Mouse (Mus musculus) layer of hippocampus, adult 8-10 months (tissue): ENCODE results near the gene Sash3. TPM values are rescaled to one million over a fixed set of nuclear protein-coding genes. Genes with fewer than 3 reads are reported as not detected.
"Not testable (repeated sequence)": the region's sequence is repeated elsewhere in the genome, so short reads cannot be mapped to it uniquely, and the experiment has no call there.

Source experiments
- DNase-seq, 2 experiments: peaks; one replicate each; pipeline ENCODE4 v3.0.0; 2022; ENCODE audit warnings: low spot score in 2 of 2
- total RNA-seq, 4 experiments: library from RNA; stranded (reverse); gene quantifications; 2 replicates each; pipeline ENCODE4 v1.2.4; 2022

Sash3 gene
- total RNA-seq, 4 experiments from 2014 or later, result 1.4 to 4.4 (median 2.6) TPM

DNA sequence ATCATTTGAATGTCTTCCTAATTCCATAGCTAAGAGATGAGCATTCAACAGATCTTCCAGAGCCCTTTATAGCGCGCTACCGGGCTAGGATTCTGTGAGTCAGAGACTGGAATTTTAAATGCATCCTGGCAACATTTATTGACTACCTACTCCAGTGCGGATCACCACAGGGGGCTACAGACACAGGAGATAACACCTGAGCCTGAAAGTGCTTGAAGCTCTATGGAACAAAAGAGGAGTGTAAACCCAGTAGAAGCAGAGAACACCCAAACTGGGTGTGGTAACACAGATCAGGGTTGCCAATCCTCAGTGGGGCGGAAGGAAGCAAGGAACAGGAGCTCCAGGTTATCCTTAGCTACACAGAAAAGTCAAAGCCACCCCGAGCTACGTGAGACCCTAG, 56.2 kb downstream of the Sash3 start:
- DNase-seq, result no peak

DNA sequence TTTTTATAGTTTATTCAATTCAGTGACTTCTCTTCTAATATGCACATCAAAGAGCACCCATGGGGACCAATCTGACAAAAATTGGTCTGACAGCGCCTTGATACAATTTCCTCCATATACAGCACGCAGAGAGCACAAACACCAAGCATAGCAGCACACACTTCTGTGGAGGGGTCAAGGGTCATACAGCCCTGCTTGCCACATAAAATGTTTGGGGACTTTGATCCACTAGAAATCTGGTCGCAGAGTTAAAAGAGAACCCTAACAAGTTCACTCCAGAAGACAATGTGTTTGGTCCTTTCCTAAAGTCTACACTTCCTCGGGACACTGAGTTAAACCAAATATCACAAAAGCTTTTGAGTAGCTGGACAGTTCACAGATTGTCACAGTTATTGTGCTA, 56.8 kb downstream of the Sash3 start:
- DNase-seq, result no peak

DNA sequence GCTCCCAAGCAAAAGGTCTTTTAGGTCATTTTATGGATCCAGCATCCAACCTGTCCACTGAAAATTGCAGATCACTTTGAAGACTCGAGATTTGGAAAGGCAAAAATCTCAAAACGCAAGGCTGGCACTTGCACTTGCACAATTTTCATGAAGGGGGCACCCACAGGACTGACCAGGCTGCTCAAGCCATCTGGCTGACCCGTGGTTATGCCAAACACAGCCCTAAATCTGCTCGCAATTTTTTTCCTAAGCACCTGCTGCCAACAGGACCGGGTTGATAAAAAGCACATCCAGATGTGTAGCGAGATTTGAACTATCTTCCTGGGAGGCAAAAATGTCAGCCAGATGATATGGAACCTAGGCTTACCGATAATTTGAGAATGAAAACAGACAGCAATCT, 57.5 kb downstream of the Sash3 start:
- DNase-seq, result no peak

DNA sequence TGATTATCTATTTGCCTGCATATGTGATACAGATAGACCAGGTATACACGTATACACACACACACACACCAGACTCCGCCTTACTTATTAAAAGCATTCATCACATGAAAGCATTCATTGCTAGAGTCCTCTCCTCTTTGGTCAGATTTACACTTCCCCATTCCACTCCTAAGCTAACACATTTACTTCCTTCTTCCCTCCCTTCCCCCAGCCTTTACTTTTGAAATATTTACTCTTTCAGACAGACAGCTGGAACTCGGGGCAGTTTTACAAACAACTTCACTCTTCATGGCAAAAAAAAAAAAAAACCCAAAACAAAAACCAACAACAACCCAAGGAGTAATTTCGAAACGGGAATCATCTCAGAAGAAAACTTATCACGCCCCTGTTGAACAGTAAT, 58.2 kb downstream of the Sash3 start:
- DNase-seq, result no peak

DNA sequence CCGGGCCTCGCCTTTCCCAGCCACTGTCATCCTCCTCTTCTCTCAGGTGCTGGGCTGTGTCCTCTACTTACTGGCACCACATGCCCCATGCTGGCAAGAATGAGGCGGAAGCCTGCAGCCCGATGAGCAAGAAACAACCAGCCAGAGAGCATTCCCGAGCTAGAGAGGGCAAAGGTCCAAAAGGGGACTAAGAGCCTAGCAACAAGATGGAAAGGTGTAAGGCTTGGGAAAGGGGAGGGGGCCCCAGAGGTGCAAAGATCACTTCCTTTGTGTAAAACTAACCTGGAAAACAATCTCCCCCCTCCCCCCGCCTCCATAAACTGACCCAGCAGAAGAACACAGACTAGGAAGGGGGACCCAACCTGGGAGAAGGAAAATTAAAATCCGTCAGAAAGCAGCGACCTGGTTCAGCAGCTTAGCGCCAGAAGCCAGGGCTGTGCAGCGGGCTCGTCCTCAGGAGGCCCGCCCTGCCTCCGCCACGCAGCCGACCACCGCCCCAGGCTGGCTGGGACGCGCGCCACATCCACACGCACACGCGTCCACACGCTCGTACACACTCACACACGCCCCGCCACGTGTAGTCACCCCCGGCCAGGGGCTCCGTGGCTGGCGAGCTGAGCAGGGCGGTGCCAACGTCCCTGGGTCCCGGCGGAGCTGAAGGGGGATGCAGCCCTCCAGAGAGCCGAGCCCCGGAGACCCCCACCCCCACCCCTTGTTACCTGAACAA, 61.7 kb downstream of the Sash3 start:
- DNase-seq, result no peak

DNA sequence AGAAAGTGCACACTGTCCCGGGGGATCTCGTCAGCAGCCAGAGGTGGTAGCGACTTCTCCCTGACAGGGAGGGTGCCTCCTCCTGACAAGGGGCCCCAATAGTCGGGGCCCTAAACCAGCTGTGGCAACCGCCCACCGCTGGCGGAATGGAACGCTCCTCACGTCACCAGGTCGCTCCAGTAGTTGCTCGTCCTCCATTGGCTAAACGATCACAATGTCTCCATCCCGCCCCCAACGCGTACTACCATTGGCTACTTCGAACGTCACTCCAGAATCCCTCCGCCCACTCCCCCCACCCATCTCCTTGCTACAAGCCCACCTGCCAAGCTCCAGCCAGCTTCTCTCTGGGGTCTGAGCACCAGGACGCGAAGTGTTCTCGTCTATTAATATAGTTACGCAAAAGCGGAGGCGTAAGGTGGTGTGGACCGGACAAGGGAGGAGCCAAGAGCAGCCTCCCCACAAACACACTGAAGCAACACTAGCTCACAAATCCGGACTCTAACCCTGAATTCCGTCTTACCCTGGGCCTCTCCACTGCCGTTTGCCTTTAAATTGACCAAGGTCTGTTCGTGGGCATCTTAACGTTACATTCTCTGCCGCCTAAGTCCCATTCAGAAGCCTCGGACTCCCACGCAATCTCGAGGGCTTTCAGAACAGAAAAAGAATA, 62.4 kb downstream of the Sash3 start, which contains the start of gene Zdhhc9:
Zdhhc9 (minus strand) TSS at position 360 of the 667 bp plus-strand sequence.
- peak; percentile 84 to 88 for DNase-seq

DNA sequence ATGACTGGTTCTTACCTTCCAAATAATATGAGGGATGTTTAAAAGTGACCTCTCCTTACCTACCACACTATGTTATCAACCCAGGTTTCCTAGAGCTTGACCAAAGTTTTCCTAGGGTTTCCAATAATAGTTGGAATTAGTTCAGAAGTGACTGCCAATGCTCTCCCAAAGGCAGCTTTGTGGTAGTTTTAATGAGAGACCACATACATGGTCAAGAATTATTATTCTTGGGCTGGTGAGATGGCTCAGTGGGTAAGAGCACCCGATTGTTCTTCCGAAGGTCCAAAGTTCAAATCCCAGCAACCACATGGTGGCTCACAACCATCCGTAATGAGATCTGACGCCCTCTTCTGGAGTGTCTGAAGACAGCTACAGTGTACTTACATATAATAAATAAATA, 63.5 kb downstream of the Sash3 start:
- DNase-seq, result not testable (repeated sequence)

Other genes starting within 250 kb of the Sash3 start
- gene Ocrl, start 234.0 kb upstream of the Sash3 start, total RNA-seq, result 10 to 100 TPM; 53.9 to 65.3 (median 59.9) TPM
- 10 to 100 TPM in 3 of 4 experiments, 1 to 10 TPM in 1; 10.0 to 22.7 (median 13.7) TPM for gene Apln, start 111.6 kb upstream of the Sash3 start, total RNA-seq
- gene Xpnpep2, start 37.7 kb upstream of the Sash3 start, total RNA-seq, result under 1 TPM in 3 of 4 experiments, not detected in 1; 0.12 to 0.30 (median 0.23) TPM
- 10 to 100 TPM; 41.6 to 44.5 (median 42.2) TPM for gene Zdhhc9, start 62.4 kb downstream of the Sash3 start, total RNA-seq
- gene Utp14a, start 110.4 kb downstream of the Sash3 start, total RNA-seq, result 10 to 100 TPM; 16.5 to 22.3 (median 19.2) TPM
- 10 to 100 TPM; 16.2 to 20.8 (median 19.0) TPM for gene Bcorl1, start 194.9 kb downstream of the Sash3 start, total RNA-seq